Mouse (Mus musculus): Measurements from ENCODE around the gene Olfr1087. TPM values are rescaled to one million over a fixed set of nuclear protein-coding genes. Genes with fewer than 3 reads are reported as not detected.
"Not testable (repeated sequence)": the region's sequence is repeated elsewhere in the genome, so short reads cannot be mapped to it uniquely, and the experiment has no call there.

The Olfr1087 gene
- total RNA-seq (2014; fragmentation: Nextera tagmentation) (not detected in 2 replicates), total RNA-seq (2017) (0.16 TPM in 1 of 2 replicates, not detected in the other), polyA plus RNA-seq (2012) (not detected in 2 replicates)

- no peak for ATAC-seq (ENCODE audit: extremely low read depth, insufficient number of reproducible peaks, low FRiP score, poor library complexity, severe bottlenecking)
- DNase-seq (ENCODE audit: low spot score), result no peak
- Histone ChIP-seq H3K9me3 (replicated peaks) (no peaks in the 10 kb centered on the region; the same call in 1 of the 2 replicates), H3K4me1 (ENCODE audit: insufficient read depth, low read depth, low read length) (no peaks in the 10 kb centered on the region), H3K36me3 (replicated peaks) (no peaks in the 10 kb centered on the region), H3K27me3 (ENCODE audit: insufficient read depth, low read length) (no peaks in the 10 kb centered on the region), H3K4me3 (ENCODE audit: low read depth, low read length) (no peak within 1 kb of the TSS)
- TF ChIP-seq POLR2AphosphoS5 (IDR thresholded peaks at IDR 0.05; ENCODE audit: insufficient replicate concordance, low read depth, low read length), result no peak
- TF ChIP-seq CTCF (IDR thresholded peaks at IDR 0.05; ENCODE audit: low read depth, low read length), result no peak
- TF ChIP-seq GATA2 (IDR thresholded peaks at IDR 0.05; ENCODE audit: borderline replicate concordance, low read depth, low read length), result no peak
- no peak for TF ChIP-seq GATA1 (IDR thresholded peaks at IDR 0.05; ENCODE audit: borderline replicate concordance, low read length)
- no peak for TF ChIP-seq TAL1 (conservative IDR thresholded peaks at IDR 0.05; ENCODE audit: low read depth, low read length)
Measured at GRCm38 (mm10) chr2:86698295-86698694, at the start of gene Olfr1087. TSS of gene Olfr1087 (minus strand) at chr2:86698395.

- no peak for TF ChIP-seq POLR2AphosphoS5 (IDR thresholded peaks at IDR 0.05; ENCODE audit: insufficient replicate concordance, low read depth, low read length)
- no peak for TF ChIP-seq GATA2 (IDR thresholded peaks at IDR 0.05; ENCODE audit: borderline replicate concordance, low read depth, low read length)
- no peak for TF ChIP-seq CTCF (IDR thresholded peaks at IDR 0.05; ENCODE audit: low read depth, low read length)
- TF ChIP-seq GATA1 (IDR thresholded peaks at IDR 0.05; ENCODE audit: borderline replicate concordance, low read length), result no peak
- TF ChIP-seq TAL1 (conservative IDR thresholded peaks at IDR 0.05; ENCODE audit: low read depth, low read length), result no peak
- Histone ChIP-seq H3K27me3 (ENCODE audit: insufficient read depth, low read length) (no peaks in the 10 kb centered on the region), H3K4me1 (ENCODE audit: insufficient read depth, low read depth, low read length) (no peaks in the 10 kb centered on the region), H3K9me3 (replicated peaks) (no peaks in the 10 kb centered on the region), H3K4me3 (ENCODE audit: low read depth, low read length) (no peak within 1 kb of the TSS), H3K36me3 (replicated peaks) (no peaks in the 10 kb centered on the region)
- DNase-seq (ENCODE audit: low spot score) (no peak), ATAC-seq (ENCODE audit: extremely low read depth, insufficient number of reproducible peaks, low FRiP score, poor library complexity, severe bottlenecking) (no peak)
Measured at GRCm38 (mm10) chr2:86733601-86734000, 35.4 kb upstream of the Olfr1087 start, which contains the start of gene Olfr1089. TSS of gene Olfr1089 (minus strand) at chr2:86733701.

GRCm38 (mm10) chr2:86679992-86680391 lies 18.2 kb downstream of the Olfr1087 start, which contains the start of gene Olfr1086:
TSS of gene Olfr1086 (minus strand) at chr2:86680092.
- H3K4me3 ChIP-seq (ENCODE audit: low read depth, low read length), result no peak within 1 kb of the TSS
- H3K4me1 ChIP-seq (ENCODE audit: insufficient read depth, low read depth, low read length), result no peaks in the 10 kb centered on the region
- DNase-seq (ENCODE audit: low spot score) (no peak), ATAC-seq (ENCODE audit: extremely low read depth, insufficient number of reproducible peaks, low FRiP score, poor library complexity, severe bottlenecking) (no peak)
- no peaks in the 10 kb centered on the region for H3K27me3 ChIP-seq (ENCODE audit: insufficient read depth, low read length)
- no peaks in the 10 kb centered on the region for H3K36me3 ChIP-seq (replicated peaks)
- H3K9me3 ChIP-seq (replicated peaks), result no peaks in the 10 kb centered on the region
- TF ChIP-seq CTCF (IDR thresholded peaks at IDR 0.05; ENCODE audit: low read depth, low read length) (no peak), TAL1 (conservative IDR thresholded peaks at IDR 0.05; ENCODE audit: low read depth, low read length) (no peak)

GRCm38 (mm10) chr2:86661919-86662318 lies 36.3 kb downstream of the Olfr1087 start, which contains the start of gene Olfr1085:
TSS of gene Olfr1085 (minus strand) at chr2:86662019.
- Histone ChIP-seq H3K4me3 (ENCODE audit: low read depth, low read length) (no peak within 1 kb of the TSS), H3K9me3 (replicated peaks) (no peaks in the 10 kb centered on the region), H3K4me1 (ENCODE audit: insufficient read depth, low read depth, low read length) (no peaks in the 10 kb centered on the region), H3K27me3 (ENCODE audit: insufficient read depth, low read length) (no peaks in the 10 kb centered on the region), H3K36me3 (replicated peaks) (no peaks in the 10 kb centered on the region)
- no peak for ATAC-seq (ENCODE audit: extremely low read depth, insufficient number of reproducible peaks, low FRiP score, poor library complexity, severe bottlenecking)
- DNase-seq (ENCODE audit: low spot score), result no peak
- TF ChIP-seq CTCF (IDR thresholded peaks at IDR 0.05; ENCODE audit: low read depth, low read length) (no peak), GATA1 (IDR thresholded peaks at IDR 0.05; ENCODE audit: borderline replicate concordance, low read length) (no peak), TAL1 (conservative IDR thresholded peaks at IDR 0.05; ENCODE audit: low read depth, low read length) (no peak), GATA2 (IDR thresholded peaks at IDR 0.05; ENCODE audit: borderline replicate concordance, low read depth, low read length) (no peak)

- not testable (repeated sequence) for H3K4me1 ChIP-seq (ENCODE audit: insufficient read depth, low read depth, low read length); H3K9me3 ChIP-seq (replicated peaks); H3K36me3 ChIP-seq (replicated peaks); DNase-seq (ENCODE audit: low spot score); H3K4me3 ChIP-seq (ENCODE audit: low read depth, low read length); ATAC-seq (ENCODE audit: extremely low read depth, insufficient number of reproducible peaks, low FRiP score, poor library complexity, severe bottlenecking); H3K27me3 ChIP-seq (ENCODE audit: insufficient read depth, low read length)
Measured at GRCm38 (mm10) chr2:86639625-86640024, 58.6 kb downstream of the Olfr1087 start, which contains the start of gene Olfr1084. TSS of gene Olfr1084 (minus strand) at chr2:86639725.

Other genes starting within 250 kb of the Olfr1087 start
- gene Olfr1065, start 247.8 kb downstream of the Olfr1087 start, total RNA-seq (2014; fragmentation: Nextera tagmentation), result not detected in 2 replicates
- 0.11 TPM in 1 of 2 replicates, not detected in the other for gene Olfr1065, start 247.8 kb downstream of the Olfr1087 start, total RNA-seq (2017)
- gene Olfr1065, start 247.8 kb downstream of the Olfr1087 start, polyA plus RNA-seq (2012), result not detected in 2 replicates
- gene Olfr1066, start 242.1 kb downstream of the Olfr1087 start, total RNA-seq (2014; fragmentation: Nextera tagmentation), result not detected in 2 replicates
- gene Olfr1066, start 242.1 kb downstream of the Olfr1087 start, total RNA-seq (2017), result 0.49 TPM in 1 of 2 replicates, not detected in the other
- not detected in 2 replicates for gene Olfr1066, start 242.1 kb downstream of the Olfr1087 start, polyA plus RNA-seq (2012)
- not detected in 2 replicates for gene Olfr228, start 211.0 kb downstream of the Olfr1087 start, total RNA-seq (2014; fragmentation: Nextera tagmentation)
- gene Olfr228, start 211.0 kb downstream of the Olfr1087 start, total RNA-seq (2017), result not detected in 2 replicates
- gene Olfr228, start 211.0 kb downstream of the Olfr1087 start, polyA plus RNA-seq (2012), result not detected in 2 replicates
- not detected in 2 replicates for gene Olfr1076, start 189.9 kb downstream of the Olfr1087 start, total RNA-seq (2014; fragmentation: Nextera tagmentation)
- not detected in 2 replicates for gene Olfr1076, start 189.9 kb downstream of the Olfr1087 start, total RNA-seq (2017)
- gene Olfr1076, start 189.9 kb downstream of the Olfr1087 start, polyA plus RNA-seq (2012), result not detected in 2 replicates
- not detected in 2 replicates for gene Olfr1079, start 155.9 kb downstream of the Olfr1087 start, total RNA-seq (2014; fragmentation: Nextera tagmentation)
- not detected in 2 replicates for gene Olfr1079, start 155.9 kb downstream of the Olfr1087 start, total RNA-seq (2017)
- gene Olfr1079, start 155.9 kb downstream of the Olfr1087 start, polyA plus RNA-seq (2012), result not detected in 2 replicates
- gene Olfr1080, start 140.2 kb downstream of the Olfr1087 start, total RNA-seq (2014; fragmentation: Nextera tagmentation), result not detected in 2 replicates
- not detected in 2 replicates for gene Olfr1080, start 140.2 kb downstream of the Olfr1087 start, total RNA-seq (2017)
- gene Olfr1080, start 140.2 kb downstream of the Olfr1087 start, polyA plus RNA-seq (2012), result not detected in 2 replicates
- gene Olfr1082, start 99.4 kb downstream of the Olfr1087 start, total RNA-seq (2014; fragmentation: Nextera tagmentation), result not detected in 2 replicates
- 0.11 TPM in 1 of 2 replicates, not detected in the other for gene Olfr1082, start 99.4 kb downstream of the Olfr1087 start, total RNA-seq (2017)
- gene Olfr1082, start 99.4 kb downstream of the Olfr1087 start, polyA plus RNA-seq (2012), result not detected in 2 replicates
- gene Olfr1084, start 58.7 kb downstream of the Olfr1087 start, total RNA-seq (2014; fragmentation: Nextera tagmentation), result not detected in 2 replicates
- 0.35 TPM in 1 of 2 replicates, not detected in the other for gene Olfr1084, start 58.7 kb downstream of the Olfr1087 start, total RNA-seq (2017)
- gene Olfr1084, start 58.7 kb downstream of the Olfr1087 start, polyA plus RNA-seq (2012), result not detected in 2 replicates
- not detected in 2 replicates for gene Olfr1085, start 36.4 kb downstream of the Olfr1087 start, total RNA-seq (2014; fragmentation: Nextera tagmentation)
- gene Olfr1085, start 36.4 kb downstream of the Olfr1087 start, total RNA-seq (2017), result 0.11 and 0.17 TPM in 2 replicates
- not detected in 2 replicates for gene Olfr1085, start 36.4 kb downstream of the Olfr1087 start, polyA plus RNA-seq (2012)
- not detected in 2 replicates for gene Olfr1086, start 18.3 kb downstream of the Olfr1087 start, total RNA-seq (2014; fragmentation: Nextera tagmentation)
- not detected in 2 replicates for gene Olfr1086, start 18.3 kb downstream of the Olfr1087 start, total RNA-seq (2017)
- not detected in 2 replicates for gene Olfr1086, start 18.3 kb downstream of the Olfr1087 start, polyA plus RNA-seq (2012)
- gene Olfr1089, start 35.3 kb upstream of the Olfr1087 start, total RNA-seq (2014; fragmentation: Nextera tagmentation), result not detected in 2 replicates
- not detected in 2 replicates for gene Olfr1089, start 35.3 kb upstream of the Olfr1087 start, total RNA-seq (2017)
- not detected in 2 replicates for gene Olfr1089, start 35.3 kb upstream of the Olfr1087 start, polyA plus RNA-seq (2012)
- not detected in 2 replicates for gene Olfr1090, start 60.6 kb upstream of the Olfr1087 start, total RNA-seq (2014; fragmentation: Nextera tagmentation)
- 0.16 TPM in 1 of 2 replicates, not detected in the other for gene Olfr1090, start 60.6 kb upstream of the Olfr1087 start, total RNA-seq (2017)
- gene Olfr1090, start 60.6 kb upstream of the Olfr1087 start, polyA plus RNA-seq (2012), result not detected in 2 replicates
- not detected in 2 replicates for gene Olfr1093, start 84.1 kb upstream of the Olfr1087 start, total RNA-seq (2014; fragmentation: Nextera tagmentation)
- 0.33 TPM in 1 of 2 replicates, not detected in the other for gene Olfr1093, start 84.1 kb upstream of the Olfr1087 start, total RNA-seq (2017)
- not detected in 2 replicates for gene Olfr1093, start 84.1 kb upstream of the Olfr1087 start, polyA plus RNA-seq (2012)
- not detected in 2 replicates for gene Olfr141, start 111.6 kb upstream of the Olfr1087 start, total RNA-seq (2014; fragmentation: Nextera tagmentation)
- 0.17 TPM in 1 of 2 replicates, not detected in the other for gene Olfr141, start 111.6 kb upstream of the Olfr1087 start, total RNA-seq (2017)
- not detected in 2 replicates for gene Olfr141, start 111.6 kb upstream of the Olfr1087 start, polyA plus RNA-seq (2012)
- gene Olfr1094, start 126.3 kb upstream of the Olfr1087 start, total RNA-seq (2014; fragmentation: Nextera tagmentation), result not detected in 2 replicates
- gene Olfr1094, start 126.3 kb upstream of the Olfr1087 start, total RNA-seq (2017), result not detected in 2 replicates
- gene Olfr1094, start 126.3 kb upstream of the Olfr1087 start, polyA plus RNA-seq (2012), result not detected in 2 replicates
- gene Olfr1095, start 153.3 kb upstream of the Olfr1087 start, total RNA-seq (2014; fragmentation: Nextera tagmentation), result not detected in 2 replicates
- gene Olfr1095, start 153.3 kb upstream of the Olfr1087 start, total RNA-seq (2017), result 0.17 and 0.33 TPM in 2 replicates
- not detected in 2 replicates for gene Olfr1095, start 153.3 kb upstream of the Olfr1087 start, polyA plus RNA-seq (2012)
- gene Gm13723, start 176.4 kb upstream of the Olfr1087 start, total RNA-seq (2014; fragmentation: Nextera tagmentation), result not detected in 2 replicates
- under 0.01 TPM in 1 of 2 replicates, not detected in the other for gene Gm13723, start 176.4 kb upstream of the Olfr1087 start, total RNA-seq (2017)
- not detected in 2 replicates for gene Gm13723, start 176.4 kb upstream of the Olfr1087 start, polyA plus RNA-seq (2012)
- gene Olfr1097, start 193.8 kb upstream of the Olfr1087 start, total RNA-seq (2014; fragmentation: Nextera tagmentation), result not detected in 2 replicates
- gene Olfr1097, start 193.8 kb upstream of the Olfr1087 start, total RNA-seq (2017), result 0.05 and 0.06 TPM in 2 replicates
- not detected in 2 replicates for gene Olfr1097, start 193.8 kb upstream of the Olfr1087 start, polyA plus RNA-seq (2012)
- not detected in 2 replicates for gene Olfr1098, start 226.2 kb upstream of the Olfr1087 start, total RNA-seq (2014; fragmentation: Nextera tagmentation)
- 0.05 TPM in 1 of 2 replicates, not detected in the other for gene Olfr1098, start 226.2 kb upstream of the Olfr1087 start, total RNA-seq (2017)
- gene Olfr1098, start 226.2 kb upstream of the Olfr1087 start, polyA plus RNA-seq (2012), result not detected in 2 replicates

All from G1E (cell line).